Mouse (Mus musculus) midbrain, embryonic 14.5 days (tissue): ENCODE measurements around the gene Neurod2. TPM values are rescaled to one million over a fixed set of nuclear protein-coding genes. Genes with fewer than 3 reads are reported as not detected.
A peak's percentile ranks its signal among the peaks of the same experiment; 100 is the strongest.

Experiments used
- ATAC-seq: fragments of 200-750 bp; cut with Nextera tagmentation; 2 replicates; pipeline ENCODE4 v1.8.0; 2017; ENCODE audit warnings: moderate number of reproducible peaks, moderate library complexity; ENCODE audit not compliant: low FRiP score, low TSS enrichment
- DNase-seq: peaks from one replicate; pipeline ENCODE4 v3.0.0-alpha.2; 2015
- H3K27ac ChIP-seq: fragments of 300-500 bp; sonication (generic); replicated peaks from 2 replicates; pipeline ENCODE4 v1.5.1; 2014; ENCODE audit warnings: mild to moderate bottlenecking, low read depth, low read length, moderate library complexity
- H3K27me3 ChIP-seq: fragments of 300-500 bp; sonication (generic); 2 replicates; pipeline ENCODE4 v1.6.1; 2014; ENCODE audit warnings: low read length, control low read depth, mixed read lengths; ENCODE audit not compliant: control insufficient read depth, insufficient read depth
- H3K36me3 ChIP-seq: fragments of 300-500 bp; sonication (generic); 2 replicates; pipeline ENCODE4 v1.6.1; 2014; ENCODE audit warnings: low read length, control low read depth; ENCODE audit not compliant: control insufficient read depth, insufficient read depth
- H3K4me1 ChIP-seq: fragments of 300-500 bp; sonication (generic); 2 replicates; pipeline ENCODE4 v1.6.1; 2014; ENCODE audit warnings: mild to moderate bottlenecking, antibody characterized with exemption, low read length, control low read depth; ENCODE audit not compliant: control insufficient read depth, insufficient read depth
- H3K4me2 ChIP-seq: fragments of 300-500 bp; sonication (generic); 2 replicates; pipeline ENCODE4 v1.6.1; 2014; ENCODE audit warnings: mild to moderate bottlenecking, low read length, moderate library complexity
- H3K4me3 ChIP-seq: fragments of 300-500 bp; sonication (generic); replicated peaks from 2 replicates; pipeline ENCODE4 v1.5.1; 2014; ENCODE audit warnings: low read depth, low read length
- H3K9ac ChIP-seq: fragments of 300-500 bp; sonication (generic); replicated peaks from 2 replicates; pipeline ENCODE4 v1.6.1; 2014; ENCODE audit warnings: mild to moderate bottlenecking, low read length, moderate library complexity
- H3K9me3 ChIP-seq: fragments of 300-500 bp; sonication (generic); 2 replicates; pipeline ENCODE4 v1.6.1; 2016; ENCODE audit warnings: low read length, control low read depth, mixed read lengths; ENCODE audit not compliant: control insufficient read depth
- WGBS: fragments of 180-500 bp; shearing (Covaris S2); extraction: QIAGEN DNeasy Blood & Tissue Kit; methylation state at CpG from one replicate; pipeline ENCODE4 v1.1.7; 2014; 5-methylcytosine and 5-hydroxymethylcytosine counted together
- polyA plus RNA-seq: library from polyadenylated mRNA; unstranded; fragments of >200 nt; fragmentation: Nextera tagmentation; extraction: Ambion mirVana; gene quantifications from 2 replicates; pipeline ENCODE4 v1.2.1, GENCODE M21; 2014

Neurod2 gene
- polyA plus RNA-seq, 1 experiment from 2014 or later, result 10.9 TPM

- Histone ChIP-seq H3K36me3 (no peaks in the 10 kb centered on the region), H3K4me2 (peak overlapping the region; percentile 94), H3K27me3 (peaks cover 74% of the 10 kb centered on the region), H3K4me1 (peaks cover 29% of the 10 kb centered on the region), H3K9me3 (no peaks in the 10 kb centered on the region), H3K9ac (peak overlapping the region; percentile 60), H3K4me3 (peak overlapping the region; percentile 47), H3K27ac (peak overlapping the region; percentile 82)
- DNase-seq (peak; percentile 72), ATAC-seq (0 out of 2 replicates have a peak, but pooled peaks have one; percentile 31)
- under 1% methylated on average over 19 of the region's 19 CpGs for WGBS
Observed at GRCm38 (mm10) chr11:98339071-98339501, 9.6 kb upstream of the Neurod2 start.

GRCm38 (mm10) chr11:98338507-98338961 lies 9.1 kb upstream of the Neurod2 start:
- H3K27me3 ChIP-seq, result peaks cover 79% of the 10 kb centered on the region
- peak overlapping the region; percentile 47 for H3K4me3 ChIP-seq
- ATAC-seq (0 out of 2 replicates have a peak, but pooled peaks have one; percentile 11), DNase-seq (peak; percentile 83)
- peak overlapping the region; percentile 82 for H3K27ac ChIP-seq
- H3K36me3 ChIP-seq, result no peaks in the 10 kb centered on the region
- peak overlapping the region; percentile 94 for H3K4me2 ChIP-seq
- under 1% methylated on average over 55 of the region's 57 CpGs for WGBS
- H3K4me1 ChIP-seq, result peaks cover 33% of the 10 kb centered on the region
- H3K9me3 ChIP-seq, result no peaks in the 10 kb centered on the region
- H3K9ac ChIP-seq, result peak overlapping the region; percentile 60

- Histone ChIP-seq H3K9ac (no peak overlapping the region), H3K27ac (no peak overlapping the region), H3K4me2 (no peak overlapping the region), H3K4me3 (no peak overlapping the region), H3K36me3 (no peaks in the 10 kb centered on the region), H3K27me3 (peaks cover 89% of the 10 kb centered on the region), H3K4me1 (peaks cover 25% of the 10 kb centered on the region), H3K9me3 (no peaks in the 10 kb centered on the region)
- 22% methylated on average over 13 of the region's 13 CpGs for WGBS
- DNase-seq (no peak), ATAC-seq (no peak)
Observed at GRCm38 (mm10) chr11:98336245-98337107, 7.0 kb upstream of the Neurod2 start.

- DNase-seq (no peak), ATAC-seq (no peak)
- Histone ChIP-seq H3K4me3 (no peak overlapping the region), H3K4me2 (no peak overlapping the region), H3K27ac (no peak overlapping the region), H3K36me3 (no peaks in the 10 kb centered on the region), H3K4me1 (peaks cover 25% of the 10 kb centered on the region), H3K9ac (no peak overlapping the region), H3K9me3 (no peaks in the 10 kb centered on the region), H3K27me3 (peaks cover 92% of the 10 kb centered on the region)
- WGBS, result 9% methylated on average over 9 of the region's 9 CpGs
Observed at GRCm38 (mm10) chr11:98335250-98335649, 5.8 kb upstream of the Neurod2 start.

- Histone ChIP-seq H3K36me3 (no peaks in the 10 kb centered on the region), H3K4me1 (peaks cover 15% of the 10 kb centered on the region; the same call in 1 of the 2 replicates), H3K9ac (peak overlapping the region; percentile 42), H3K4me2 (peak overlapping the region; percentile 58), H3K27me3 (peaks cover 93% of the 10 kb centered on the region), H3K9me3 (no peaks in the 10 kb centered on the region), H3K4me3 (peak overlapping the region; percentile 27), H3K27ac (0 out of 2 replicates have a peak overlapping the region, but pooled peaks have one; percentile 13)
- under 1% methylated on average over 39 of the region's 41 CpGs for WGBS
- ATAC-seq, result peak; percentile 32; the same call in 1 of the 2 replicates
- peak; percentile 53 for DNase-seq
Observed at GRCm38 (mm10) chr11:98333981-98334741, 4.7 kb upstream of the Neurod2 start.

GRCm38 (mm10) chr11:98333263-98333696 lies 3.8 kb upstream of the Neurod2 start:
- Histone ChIP-seq H3K9me3 (no peaks in the 10 kb centered on the region), H3K27me3 (peaks cover 94% of the 10 kb centered on the region), H3K4me3 (no peak overlapping the region), H3K9ac (no peak overlapping the region), H3K4me2 (no peak overlapping the region), H3K4me1 (peaks cover 9% of the 10 kb centered on the region; the same call in 1 of the 2 replicates), H3K27ac (no peak overlapping the region; the same call in 1 of the 2 replicates), H3K36me3 (no peaks in the 10 kb centered on the region)
- 74% methylated on average over 10 of the region's 10 CpGs for WGBS
- DNase-seq (no peak), ATAC-seq (no peak)

GRCm38 (mm10) chr11:98332841-98333240 lies 3.4 kb upstream of the Neurod2 start:
- ATAC-seq, result no peak
- WGBS, result 72% methylated on average over 4 of the region's 4 CpGs
- H3K9me3 ChIP-seq, result no peaks in the 10 kb centered on the region
- no peak for DNase-seq
- no peak overlapping the region for H3K9ac ChIP-seq
- H3K27ac ChIP-seq, result no peak overlapping the region
- H3K4me1 ChIP-seq, result 0 out of 2 replicates have a peak, but pooled peaks cover 9% of the 10 kb centered on the region
- H3K4me3 ChIP-seq, result no peak overlapping the region
- H3K4me2 ChIP-seq, result no peak overlapping the region
- peaks cover 94% of the 10 kb centered on the region for H3K27me3 ChIP-seq
- no peaks in the 10 kb centered on the region for H3K36me3 ChIP-seq

GRCm38 (mm10) chr11:98332186-98332585 lies 2.7 kb upstream of the Neurod2 start:
- H3K27me3 ChIP-seq, result peaks cover 94% of the 10 kb centered on the region
- H3K9ac ChIP-seq, result no peak overlapping the region
- no peak for DNase-seq
- peaks cover 12% of the 10 kb centered on the region; the same call in 1 of the 2 replicates for H3K4me1 ChIP-seq
- H3K9me3 ChIP-seq, result no peaks in the 10 kb centered on the region
- no peak overlapping the region for H3K4me3 ChIP-seq
- ATAC-seq, result no peak
- H3K36me3 ChIP-seq, result no peaks in the 10 kb centered on the region
- 85% methylated on average over 3 of the region's 3 CpGs for WGBS
- H3K4me2 ChIP-seq, result no peak overlapping the region
- no peak overlapping the region for H3K27ac ChIP-seq
